Mouse (Mus musculus): ENCODE measurements at regions not wholly inside any gene's neighbourhood (a gene's known extent, or its start where the extent isn't known, plus 50 kb on each side); places are given as distances from the start of the nearest gene placed in this dataset.
"Not testable (repeated sequence)": the region's sequence is repeated elsewhere in the genome, so short reads cannot be mapped to it uniquely, and the experiment has no call there.

DNA sequence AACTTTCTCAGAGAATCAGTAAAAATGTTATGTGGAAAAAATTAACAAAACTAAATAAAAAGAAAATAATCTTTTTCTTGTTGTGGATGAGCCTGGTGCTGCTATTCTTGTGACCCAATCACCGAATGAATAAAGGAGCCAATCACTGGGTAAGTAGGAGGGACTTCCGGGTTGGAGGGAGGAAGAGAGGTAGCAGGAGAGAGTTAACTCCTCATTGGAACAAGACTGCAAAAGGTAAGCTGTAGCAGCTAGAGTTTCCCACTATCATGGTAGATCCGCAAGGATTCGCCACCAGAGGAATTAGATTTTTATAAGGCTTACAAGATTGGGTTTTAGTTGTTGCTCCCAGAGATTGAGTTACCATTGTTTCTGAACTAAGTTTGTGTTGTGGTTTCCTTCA, 87.8 kb upstream of the Vldlr start:
- DNase-seq (ENCODE audit: low read depth, low spot score): not testable (repeated sequence)

DNA sequence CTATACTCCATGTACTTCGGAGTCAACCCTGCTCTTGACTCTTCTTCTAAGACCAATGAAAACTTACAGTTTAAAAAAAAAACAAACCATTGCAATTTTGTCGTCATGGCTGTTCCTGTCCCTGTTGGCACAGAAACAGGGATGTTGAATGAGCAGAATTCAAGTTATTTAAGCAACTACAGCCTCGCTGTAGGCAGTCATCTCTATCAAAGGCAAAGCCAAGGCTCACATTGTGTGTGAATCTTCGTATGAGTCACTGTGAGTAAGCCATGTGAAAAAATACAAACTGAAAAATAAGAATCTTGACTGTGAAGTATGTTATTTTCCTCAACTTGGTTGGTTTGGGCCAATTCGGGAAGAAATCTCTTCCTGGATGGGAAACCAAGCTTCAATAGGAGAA, 81.9 kb upstream of the Vldlr start:
- DNase-seq (ENCODE audit: low read depth, low spot score): peak; percentile 48

DNA sequence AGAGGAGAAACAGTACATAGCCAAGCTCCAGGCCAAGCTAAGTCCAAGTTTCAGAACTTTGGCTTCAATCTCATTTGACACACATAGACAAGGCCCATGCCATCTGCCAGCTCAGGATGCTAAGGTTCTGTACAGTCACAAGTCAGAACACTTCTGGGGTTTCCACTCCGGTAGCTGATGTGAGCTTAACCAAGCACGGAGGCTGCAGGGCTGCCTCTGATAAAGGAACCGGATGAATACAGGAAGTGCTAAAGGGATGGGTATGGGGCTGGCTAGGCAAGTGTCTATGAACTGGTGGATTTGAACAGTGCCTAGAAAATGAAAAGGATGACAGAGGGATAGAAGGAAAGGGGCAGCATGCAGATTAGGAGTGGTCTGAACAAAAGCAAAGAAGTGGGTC, 75.4 kb upstream of the Vldlr start:
- no peak for DNase-seq (ENCODE audit: low read depth, low spot score)

DNA sequence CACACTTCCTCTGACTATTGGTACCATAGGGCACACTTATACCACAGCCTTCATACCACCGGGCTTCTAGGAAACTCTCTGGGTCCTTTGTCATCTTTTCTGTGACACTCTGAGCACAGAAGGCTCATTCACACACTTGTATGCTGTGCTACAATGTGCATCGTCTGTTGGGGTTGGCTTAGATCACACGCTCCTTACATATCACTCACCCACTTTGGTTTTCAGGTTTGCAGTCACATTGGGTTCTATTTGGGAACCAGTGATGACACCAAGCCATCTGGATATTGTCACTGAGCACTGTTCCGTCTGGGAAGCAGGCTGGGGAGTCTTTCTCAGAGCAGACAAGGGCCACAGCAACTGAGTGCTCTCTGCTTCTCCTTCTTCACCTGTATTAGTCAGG, 74.1 kb upstream of the Vldlr start:
- peak; percentile 36 for DNase-seq (ENCODE audit: low read depth, low spot score)

DNA sequence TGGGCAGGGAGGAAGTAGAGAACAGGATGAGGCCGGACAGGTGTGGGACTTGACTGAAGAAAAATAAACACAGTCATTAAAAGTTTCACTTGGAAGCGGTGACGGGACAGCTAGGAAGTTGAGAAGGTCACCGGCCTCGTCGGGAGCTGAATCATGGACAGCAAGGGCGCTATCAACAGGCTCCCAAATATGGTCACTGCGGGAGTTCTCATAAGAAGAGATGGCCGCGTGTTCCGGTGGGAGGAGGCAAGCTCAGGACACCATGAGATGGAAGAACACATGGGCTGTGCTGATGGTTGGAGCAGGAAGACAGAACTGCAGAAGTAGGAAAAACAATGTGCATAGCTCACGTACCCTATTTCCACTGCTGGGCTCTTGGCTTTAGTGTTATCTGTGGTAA, 68.9 kb upstream of the Vldlr start:
- no peak for DNase-seq (ENCODE audit: low read depth, low spot score)

DNA sequence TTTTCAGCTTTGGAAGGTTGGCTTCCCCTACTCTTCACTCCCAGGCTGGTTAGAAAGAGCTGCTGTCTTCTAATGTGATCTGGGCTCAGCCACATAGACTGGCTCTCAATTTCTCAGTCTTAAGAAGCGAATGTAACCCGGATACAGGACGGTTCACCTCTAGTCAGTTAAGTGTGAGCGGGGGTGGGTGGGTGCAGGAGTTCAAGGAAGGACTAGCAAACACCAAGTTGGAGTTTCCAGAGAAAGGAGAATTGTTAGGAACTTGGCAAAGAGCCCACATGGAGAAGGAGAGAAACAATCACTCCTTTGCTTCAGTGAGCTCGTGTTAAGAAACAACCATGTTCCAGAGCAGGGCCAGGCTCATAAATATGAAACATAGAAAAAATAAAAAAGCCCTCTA, 68.0 kb upstream of the Vldlr start:
- no peak for DNase-seq (ENCODE audit: low read depth, low spot score)

DNA sequence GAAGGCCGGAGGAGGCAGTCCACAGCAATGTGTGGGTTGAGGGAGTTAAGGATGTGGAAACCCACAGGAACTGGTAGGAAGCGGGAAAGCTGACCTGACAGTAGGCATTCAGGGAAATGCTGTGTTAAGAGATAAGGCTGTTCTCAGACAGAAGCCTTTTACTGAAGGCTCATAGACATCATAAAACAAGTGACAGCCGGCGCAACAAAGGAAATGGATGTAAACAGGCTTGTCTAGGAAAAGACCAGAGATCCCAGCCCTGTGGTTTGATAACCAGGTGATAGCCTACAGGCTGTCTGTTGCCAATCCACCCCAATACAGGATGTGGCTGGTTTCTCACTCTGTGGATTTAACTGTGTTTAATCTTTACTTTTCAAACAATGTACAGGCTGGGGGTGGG, 66.7 kb upstream of the Vldlr start:
- no peak for DNase-seq (ENCODE audit: low read depth, low spot score)

DNA sequence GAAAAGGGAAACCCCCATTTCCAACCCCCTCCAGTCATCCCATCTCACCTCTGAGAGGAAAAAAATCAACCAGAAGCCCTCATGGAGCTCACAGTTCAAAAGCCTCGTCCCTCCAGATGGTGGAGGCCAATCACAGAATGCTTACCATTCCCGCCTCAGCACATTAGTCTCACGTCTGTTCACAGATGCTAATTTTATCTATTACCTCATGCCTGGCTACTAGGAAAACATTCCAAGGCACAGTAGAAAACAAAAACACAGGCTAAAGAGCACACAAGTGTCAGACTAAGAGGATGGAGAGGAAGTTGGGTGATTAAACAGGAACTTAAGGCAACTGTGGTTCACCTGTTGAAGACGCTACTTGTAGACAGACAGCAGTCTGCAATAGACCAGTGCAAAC, 54.4 kb upstream of the Vldlr start:
- DNase-seq (ENCODE audit: low read depth, low spot score): no peak

Measured in telencephalon, adult 2 months (tissue).